Comparison of ENCODE assay signal across 12 mouse cellular contexts in genomic region chr11:87584711-87585505, GRCm38 (mm10). TPM values are rescaled to one million over a fixed set of nuclear protein-coding genes. Genes with fewer than 3 reads are reported as not detected.
DNase-seq lines count a peak whose midpoint lies in the region; ATAC-seq and TF ChIP-seq lines count a peak whose summit lies in the region.
"Had no signal": no experiment of that assay in that cellular context is flagged by ENCODE, and none has a peak within 500 bp of the region (broad histone marks: within the 10 kb centered on the region; RNA-seq: fewer than 3 reads in every experiment).

No protein-coding gene starts in this region.

- no peaks in the 10 kb centered on the region for H3K27me3 ChIP-seq in cerebellum, adult 2 months (ENCODE audit: control insufficient read depth, insufficient read depth, low read length)
- no peaks in the 10 kb centered on the region for H3K27me3 ChIP-seq in heart, postnatal 0 days (ENCODE audit: control insufficient read depth, insufficient read depth, low read length)
- H3K27me3 ChIP-seq in lung, embryonic 16.5 days (ENCODE audit: control insufficient read depth, insufficient read depth, low read depth, low read length): no peaks in the 10 kb centered on the region
- H3K27me3 ChIP-seq: embryonic facial prominence, embryonic 13.5 days; limb, embryonic 12.5 days had no signal

- H3K4me3 ChIP-seq in cerebellum, adult 2 months (replicated peaks; ENCODE audit: insufficient read depth, low read depth, low read length): no peak overlapping the region
- no peak overlapping the region for H3K4me3 ChIP-seq in heart, postnatal 0 days (ENCODE audit: low read depth, low read length)
- H3K4me3 ChIP-seq in lung, embryonic 16.5 days (ENCODE audit: low read length): no peak overlapping the region
- H3K4me3 ChIP-seq: embryonic facial prominence, embryonic 13.5 days; hindbrain, embryonic 12.5 days; limb, embryonic 12.5 days had no signal

- no peak for ATAC-seq in cerebellum, adult (ENCODE audit: insufficient number of reproducible peaks, low FRiP score, low TSS enrichment)
- 0 out of 2 replicates have a peak, but pooled peaks have one; percentile 29 for ATAC-seq in heart, postnatal 0 days (ENCODE audit: insufficient read depth, low read depth)
- peak; percentile 60 for ATAC-seq in lung, embryonic 16.5 days (ENCODE audit: low read depth)

- no peaks in the 10 kb centered on the region for H3K9me3 ChIP-seq in heart, postnatal 0 days (replicated peaks; ENCODE audit: control insufficient read depth, low read length)
- H3K9me3 ChIP-seq in lung, embryonic 16.5 days (ENCODE audit: control insufficient read depth, low read length): no peaks in the 10 kb centered on the region
- H3K9me3 ChIP-seq: embryonic facial prominence, embryonic 13.5 days; hindbrain, embryonic 12.5 days; limb, embryonic 12.5 days had no signal

- TF ChIP-seq CTCF in cerebellum, adult 2 months (IDR thresholded peaks at IDR 0.05; ENCODE audit: borderline replicate concordance, insufficient read depth, low read depth, low read length): no peak
- TF ChIP-seq CTCF in heart, postnatal 0 days (IDR thresholded peaks at IDR 0.05; ENCODE audit: low read depth): no peak

- H3K9ac ChIP-seq in heart, postnatal 0 days (replicated peaks; ENCODE audit: low read depth, low read length): no peak overlapping the region
- no peak overlapping the region for H3K9ac ChIP-seq in lung, embryonic 16.5 days (ENCODE audit: low read length)
- H3K9ac ChIP-seq: embryonic facial prominence, embryonic 13.5 days; hindbrain, embryonic 12.5 days; limb, embryonic 12.5 days had no signal

- peaks cover 34% of the 10 kb centered on the region for H3K4me1 ChIP-seq in cerebellum, adult 2 months (ENCODE audit: control insufficient read depth, insufficient read depth, low read length)
- H3K4me1 ChIP-seq in heart, postnatal 0 days (ENCODE audit: control insufficient read depth, insufficient read depth): peaks cover 14% of the 10 kb centered on the region; the same call in 1 of the 2 replicates
- peaks cover 28% of the 10 kb centered on the region for H3K4me1 ChIP-seq in lung, embryonic 16.5 days (replicated peaks; ENCODE audit: control insufficient read depth, insufficient read depth, low read length)

- no peak for DNase-seq in cerebellum, adult 2 months
- peak; percentile 40 to 60 for DNase-seq in adrenal gland, postnatal 36 days
- DNase-seq in heart, postnatal 0 days (ENCODE audit: low spot score): peak; percentile 67
- DNase-seq in thymus, adult 18-20 months: no peak
- no peak for DNase-seq in thymus, postnatal 10 days (ENCODE audit: low spot score in 2 of 2)
- DNase-seq in frontal cortex, postnatal 14 days (ENCODE audit: low spot score in 2 of 2): no peak

- TF ChIP-seq POLR2A in cerebellum, adult 2 months (IDR thresholded peaks at IDR 0.05; ENCODE audit: borderline replicate concordance, insufficient read depth, low read length): no peak

- WGBS in cerebellum, adult 2 months: 83% methylated on average over 10 of the region's 10 CpGs
- 62% methylated on average over 9 of the region's 10 CpGs for WGBS in heart, postnatal 0 days
- 61% methylated on average over 10 of the region's 10 CpGs for WGBS in lung, embryonic 16.5 days

- no peak for TF ChIP-seq EP300 in heart, postnatal 0 days (IDR thresholded peaks at IDR 0.05; ENCODE audit: low read depth)

- 0 out of 2 replicates have a peak overlapping the region, but pooled peaks have one; percentile 62 for H3K27ac ChIP-seq in cerebellum, adult 2 months (ENCODE audit: insufficient read depth, low read length)
- peak overlapping the region; percentile 75 for H3K27ac ChIP-seq in heart, postnatal 0 days (ENCODE audit: low read depth)
- H3K27ac ChIP-seq in lung, embryonic 16.5 days (ENCODE audit: low read length): peak overlapping the region; percentile 81
- H3K27ac ChIP-seq: embryonic facial prominence, embryonic 13.5 days; hindbrain, embryonic 12.5 days; limb, embryonic 12.5 days had no signal

- H3K4me2 ChIP-seq in heart, postnatal 0 days (ENCODE audit: low read depth, low read length): no peak overlapping the region
- H3K4me2 ChIP-seq in lung, embryonic 16.5 days (ENCODE audit: low read depth, low read length): no peak overlapping the region
- H3K4me2 ChIP-seq: embryonic facial prominence, embryonic 13.5 days; hindbrain, embryonic 12.5 days; limb, embryonic 12.5 days had no signal

- no peaks in the 10 kb centered on the region; the same call in 1 of the 2 replicates for H3K36me3 ChIP-seq in heart, postnatal 0 days (replicated peaks; ENCODE audit: control insufficient read depth, insufficient read depth, low read length)
- peaks cover 2% of the 10 kb centered on the region; the same call in 1 of the 2 replicates for H3K36me3 ChIP-seq in lung, embryonic 16.5 days (ENCODE audit: control insufficient read depth, insufficient read depth, low read length)
- H3K36me3 ChIP-seq: embryonic facial prominence, embryonic 13.5 days; limb, embryonic 12.5 days had no signal

RNA-seq across cellular contexts. Expression of gene Mtmr4, which starts 7.1 kb away (rescaled TPM):
- 66.9 and 67.8 TPM in 2 replicates for polyA plus RNA-seq in cerebellum, adult 2 months (2012; rRNA removed)
- total RNA-seq in adrenal gland, postnatal 36 days (2021): 10 to 100 TPM; 26.1 to 31.4 TPM
- 12.4 and 17.3 TPM in 2 replicates for total RNA-seq in heart, postnatal 0 days (2014; rRNA removed; ENCODE audit: low replicate concordance)
- 6.0 and 7.0 TPM in 2 replicates for polyA plus RNA-seq in heart, postnatal 0 days (2015; fragmentation: Nextera tagmentation; extraction: Ambion mirVana)
- 33.5 and 33.9 TPM in 2 replicates for polyA plus RNA-seq in lung, embryonic 16.5 days (2015; fragmentation: Nextera tagmentation; extraction: Ambion mirVana)

RNA-seq across cellular contexts. Expression of gene Sept4, which starts 16.2 kb away (rescaled TPM):
- 962 and 1,033 TPM in 2 replicates for polyA plus RNA-seq in cerebellum, adult 2 months (2012; rRNA removed)
- total RNA-seq in adrenal gland, postnatal 36 days (2021): 10 to 100 TPM; 33.2 to 41.3 TPM
- total RNA-seq in heart, postnatal 0 days (2014; rRNA removed; ENCODE audit: low replicate concordance): 13.9 and 20.6 TPM in 2 replicates
- 47.8 and 49.1 TPM in 2 replicates for polyA plus RNA-seq in heart, postnatal 0 days (2015; fragmentation: Nextera tagmentation; extraction: Ambion mirVana)
- 96.9 and 111 TPM in 2 replicates for polyA plus RNA-seq in lung, embryonic 16.5 days (2015; fragmentation: Nextera tagmentation; extraction: Ambion mirVana)

RNA-seq across cellular contexts. Expression of gene Gm11492, which starts 18.5 kb away (rescaled TPM):
- polyA plus RNA-seq in cerebellum, adult 2 months (2012; rRNA removed): not detected in 2 replicates
- total RNA-seq in adrenal gland, postnatal 36 days (2021): not detected
- not detected in 2 replicates for total RNA-seq in heart, postnatal 0 days (2014; rRNA removed; ENCODE audit: low replicate concordance)
- not detected in 2 replicates for polyA plus RNA-seq in heart, postnatal 0 days (2015; fragmentation: Nextera tagmentation; extraction: Ambion mirVana)
- polyA plus RNA-seq in lung, embryonic 16.5 days (2015; fragmentation: Nextera tagmentation; extraction: Ambion mirVana): not detected in 2 replicates
- polyA plus RNA-seq: embryonic facial prominence, embryonic 13.5 days; hindbrain, embryonic 12.5 days; limb, embryonic 12.5 days; neural tube, embryonic 11.5 days had no signal

RNA-seq across cellular contexts. Expression of gene Hsf5, which starts 32.1 kb away (rescaled TPM):
- 0.36 and 0.43 TPM in 2 replicates for polyA plus RNA-seq in cerebellum, adult 2 months (2012; rRNA removed)
- under 1 TPM in 1 of 2 experiments, not detected in 1; 0.13 TPM for total RNA-seq in adrenal gland, postnatal 36 days (2021)
- not detected in 2 replicates for total RNA-seq in heart, postnatal 0 days (2014; rRNA removed; ENCODE audit: low replicate concordance)
- 0.03 TPM in 1 of 2 replicates, not detected in the other for polyA plus RNA-seq in heart, postnatal 0 days (2015; fragmentation: Nextera tagmentation; extraction: Ambion mirVana)
- 0.25 and 0.26 TPM in 2 replicates for polyA plus RNA-seq in lung, embryonic 16.5 days (2015; fragmentation: Nextera tagmentation; extraction: Ambion mirVana)

Comparison
In these comparisons a context has a peak if more than half of its experiments do, and no peak if none do; other contexts are left out.
1. DNase-seq: peak in adrenal gland, postnatal 36 days (2 of 2) and heart, postnatal 0 days (single experiment); none in cerebellum, adult 2 months (0 of 2), thymus, adult 18-20 months (0 of 2), thymus, postnatal 10 days (0 of 2) and frontal cortex, postnatal 14 days (0 of 2).
2. Peak in every context shown above with its lines, with median percentiles within 50 percentile points of each other: H3K27ac ChIP-seq.